Mouse (Mus musculus) embryonic fibroblast, embryonic 13.5 days (primary cell): Measurements from ENCODE around the gene Lonrf3. TPM values are rescaled to one million over a fixed set of nuclear protein-coding genes. Genes with fewer than 3 reads are reported as not detected.
A peak's percentile ranks its signal among the peaks of the same experiment; 100 is the strongest.

Source experiments
- H3K27ac ChIP-seq: 2 replicates; pipeline ENCODE4 v1.5.1; 2012; ENCODE audit warnings: low read length, control low read depth, inconsistent platforms; ENCODE audit not compliant: insufficient read depth
- H3K4me1 ChIP-seq: 2 replicates; pipeline ENCODE4 v1.6.1; 2011; ENCODE audit warnings: low read length; ENCODE audit not compliant: control insufficient read depth, insufficient read depth
- H3K4me3 ChIP-seq: 2 replicates; pipeline ENCODE4 v1.5.1; 2011; ENCODE audit warnings: mild to moderate bottlenecking, control low read depth, low read length; ENCODE audit not compliant: insufficient read depth
- CTCF ChIP-seq: IDR thresholded peaks from 2 replicates; pipeline ENCODE4 v1.5.1; 2011; ENCODE audit warnings: mild to moderate bottlenecking, control low read depth, low read length, moderate library complexity, borderline replicate concordance; ENCODE audit not compliant: insufficient read depth
- POLR2A ChIP-seq: IDR thresholded peaks from 2 replicates; pipeline ENCODE4 v1.6.1; 2011; ENCODE audit warnings: low read depth, mild to moderate bottlenecking, control low read depth, low read length, moderate library complexity
- polyA plus RNA-seq: library from polyadenylated mRNA; stranded (reverse); fragments of >200 nt; gene quantifications from 2 replicates; pipeline ENCODE4 v1.2.4, GENCODE M21; 2011; ENCODE audit warnings: low read depth; ENCODE audit not compliant: missing spikeins, insufficient read length

Lonrf3 gene
- polyA plus RNA-seq: 0.28 and 1.1 TPM in 2 replicates

DNA sequence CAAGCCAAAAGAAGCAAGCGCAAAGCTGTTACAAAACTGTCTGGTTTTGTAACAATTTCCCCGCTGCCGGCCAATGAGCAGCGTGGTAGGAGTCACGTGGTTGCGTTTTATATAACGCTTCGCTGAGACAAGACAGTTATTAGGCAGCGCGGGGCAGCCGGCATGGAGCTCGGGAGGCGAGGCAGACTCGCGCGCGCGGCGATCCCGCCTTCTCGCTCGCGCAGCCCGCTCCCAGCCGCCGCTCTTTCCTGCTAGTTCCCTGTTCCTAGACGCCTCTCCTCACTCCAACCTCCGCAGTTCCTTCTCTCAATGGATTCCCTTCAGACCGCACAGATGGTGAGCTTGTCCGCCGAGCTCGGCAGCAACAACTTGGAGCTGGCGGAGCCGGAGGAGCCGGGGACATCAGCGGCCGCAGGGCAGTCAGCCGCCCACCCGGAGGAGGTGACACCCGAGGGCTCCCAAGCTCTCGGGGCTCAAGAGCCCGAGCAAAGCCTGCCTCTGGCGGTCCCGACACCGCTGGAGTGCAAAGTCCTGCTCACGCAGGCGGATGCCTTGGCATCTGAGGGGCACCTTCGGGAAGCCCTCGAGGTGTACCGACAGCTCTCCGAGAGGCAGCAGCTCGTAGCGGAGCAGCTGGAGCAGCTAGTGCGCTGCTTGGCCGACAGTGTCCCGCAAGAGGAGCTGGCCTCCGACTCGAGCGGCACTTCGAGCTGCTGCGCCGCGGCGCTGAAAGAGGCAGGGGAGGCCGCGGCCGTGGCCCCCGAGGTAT lies at the start of gene Lonrf3:
Gene Lonrf3, plus strand, starts transcription at position 83 of the 769 bp plus-strand sequence.
- H3K4me1 ChIP-seq: no peaks in the 10 kb centered on the region
- no peak within 1 kb of the TSS for H3K27ac ChIP-seq
- H3K4me3 ChIP-seq: peak within 1 kb of the TSS; percentile 45
- no peak for TF ChIP-seq CTCF
- TF ChIP-seq POLR2A: peak; percentile 33; the same call in 1 of the 2 replicates

DNA sequence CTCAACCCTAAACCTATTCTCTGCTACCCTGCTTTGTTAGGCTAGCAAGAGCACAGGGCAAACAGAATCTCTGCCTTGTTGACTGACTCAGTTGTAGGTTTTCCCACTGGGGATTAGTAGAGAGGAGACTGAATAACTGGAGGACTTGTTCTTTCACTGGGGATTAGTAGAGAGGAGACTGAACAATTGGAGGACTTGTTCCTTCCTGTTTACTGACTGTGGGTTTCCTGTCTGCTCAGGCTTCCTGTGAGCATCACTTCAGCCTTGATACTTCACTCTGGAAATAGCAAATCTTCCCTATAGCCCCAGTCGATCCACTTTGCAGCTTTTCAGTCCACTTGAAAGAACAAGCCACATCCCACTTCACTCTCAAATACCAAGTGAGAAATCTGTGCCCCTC lies 49.4 kb upstream of the Lonrf3 start:
- no peaks in the 10 kb centered on the region for H3K4me1 ChIP-seq
- no peak for TF ChIP-seq CTCF
- TF ChIP-seq POLR2A: no peak

GRCm38 (mm10) chrX:36311420-36311819 lies 16.7 kb upstream of the Lonrf3 start:
- Histone ChIP-seq H3K27ac (no peak overlapping the region), H3K4me1 (no peaks in the 10 kb centered on the region), H3K4me3 (no peak overlapping the region)
- TF ChIP-seq POLR2A: no peak

More for the DNA sequence above, 49.4 kb upstream of the Lonrf3 start:
- Histone ChIP-seq H3K4me3 (no peak overlapping the region), H3K27ac (no peak overlapping the region)

DNA sequence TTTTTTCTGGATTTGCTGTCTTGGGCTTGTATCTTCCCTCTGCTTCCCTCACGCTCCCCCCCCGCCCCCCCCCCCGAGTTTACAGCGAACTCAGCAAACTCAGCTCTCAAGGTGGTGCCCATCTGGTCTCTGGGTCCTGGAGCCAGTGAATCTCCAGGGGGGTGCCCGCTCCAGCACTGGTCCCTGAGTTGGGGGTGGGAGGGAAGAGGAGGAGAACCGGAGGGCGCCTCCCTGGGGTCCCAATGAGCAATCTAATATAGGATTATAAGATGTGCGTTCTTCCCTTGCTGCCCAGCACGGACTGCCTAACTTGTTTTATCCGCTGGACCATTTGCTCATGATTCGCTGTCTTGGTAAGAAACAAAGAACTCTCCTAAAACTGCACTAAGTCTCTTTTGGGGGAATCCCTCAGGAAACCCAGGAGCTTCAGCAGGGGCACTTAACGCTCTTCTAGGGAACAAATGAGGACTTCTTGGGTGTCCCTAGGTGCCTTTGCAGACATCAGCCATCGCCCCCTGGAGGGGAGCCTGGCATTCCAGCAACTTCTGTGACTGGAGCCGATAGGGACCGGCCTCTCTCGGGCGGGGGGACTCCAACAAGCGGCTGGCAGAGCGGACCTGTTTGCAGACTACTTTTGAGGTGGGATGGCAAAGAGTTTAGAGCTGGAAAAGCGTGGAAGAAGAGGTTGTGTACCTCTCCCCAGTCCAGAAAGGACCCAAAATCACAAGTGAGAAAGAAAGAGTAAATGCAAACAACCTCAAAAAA lies 480 bp upstream of the Lonrf3 start:
- H3K4me3 ChIP-seq: no peak overlapping the region; the same call in 1 of the 2 replicates
- TF ChIP-seq CTCF (no peak), POLR2A (no peak)
- H3K27ac ChIP-seq: no peak overlapping the region
- no peaks in the 10 kb centered on the region for H3K4me1 ChIP-seq

DNA sequence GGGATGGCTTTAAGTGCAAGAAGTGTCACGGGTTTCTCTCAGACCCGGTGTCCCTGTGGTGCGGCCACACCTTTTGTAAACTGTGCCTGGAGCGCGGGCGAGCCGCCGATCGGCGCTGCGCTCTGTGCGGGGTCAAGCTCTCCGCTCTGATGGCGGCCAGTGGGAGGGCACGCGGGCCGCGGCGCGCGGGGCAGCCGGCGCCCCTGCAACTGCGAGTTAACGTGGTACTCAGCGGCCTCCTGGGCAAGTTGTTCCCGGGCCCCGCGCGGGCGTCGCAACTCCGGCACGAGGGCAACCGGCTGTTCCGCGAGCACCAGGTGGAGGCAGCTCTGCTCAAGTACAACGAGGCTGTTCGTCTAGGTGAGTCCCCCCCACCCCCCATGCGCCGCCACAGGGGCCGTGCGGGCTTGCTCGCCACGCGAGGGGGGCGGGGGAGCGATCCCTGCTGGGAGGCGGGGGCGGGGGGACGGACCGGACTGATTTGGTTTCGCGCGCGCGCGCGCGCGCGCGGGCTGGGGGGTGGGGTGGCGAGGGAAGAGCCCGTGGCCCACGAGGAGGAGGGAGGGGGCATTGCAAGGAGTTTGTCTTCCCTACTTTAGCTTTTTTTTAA lies 992 bp downstream of the Lonrf3 start:
- H3K4me3 ChIP-seq: peak overlapping the region; percentile 45
- H3K27ac ChIP-seq: no peak overlapping the region
- H3K4me1 ChIP-seq: no peaks in the 10 kb centered on the region
- no peak for TF ChIP-seq CTCF
- TF ChIP-seq POLR2A: no peak

DNA sequence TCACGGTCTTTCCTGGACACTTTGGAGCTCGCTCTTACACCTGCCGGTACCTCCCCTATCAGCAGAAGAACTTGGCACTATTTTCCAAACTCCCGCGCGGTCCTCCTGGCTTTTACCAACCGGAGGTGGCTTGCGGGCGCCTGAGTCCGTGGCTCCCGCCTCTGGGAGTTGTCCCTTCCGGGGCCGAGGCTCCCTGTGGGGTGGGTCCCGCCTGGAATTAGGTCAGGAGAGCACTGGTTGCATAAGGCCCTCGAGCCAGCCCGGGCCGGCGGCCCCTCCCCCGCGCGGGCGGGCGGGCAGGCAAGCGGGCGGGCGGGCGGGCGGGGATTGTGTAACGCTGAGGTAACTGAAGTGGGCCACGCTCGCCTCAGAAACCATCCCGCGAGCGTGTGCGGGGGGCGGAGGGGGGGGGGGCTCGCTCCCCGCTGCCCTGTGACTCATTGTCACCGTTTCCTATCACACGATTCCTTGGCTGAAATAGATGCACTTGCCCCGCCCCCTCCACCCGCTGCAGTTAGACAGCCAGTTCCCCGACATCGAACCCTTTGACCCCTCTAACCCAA lies 1.8 kb downstream of the Lonrf3 start:
- Histone ChIP-seq H3K27ac (no peak overlapping the region), H3K4me1 (no peaks in the 10 kb centered on the region), H3K4me3 (peak overlapping the region; percentile 40)
- no peak for TF ChIP-seq POLR2A
- no peak for TF ChIP-seq CTCF

GRCm38 (mm10) chrX:36352446-36352845 lies 24.3 kb downstream of the Lonrf3 start:
- TF ChIP-seq POLR2A: no peak
- no peak for TF ChIP-seq CTCF
- Histone ChIP-seq H3K4me3 (no peak overlapping the region), H3K4me1 (no peaks in the 10 kb centered on the region)

GRCm38 (mm10) chrX:36385340-36385739 lies 57.2 kb downstream of the Lonrf3 start:
- H3K27ac ChIP-seq: no peak overlapping the region
- no peak for TF ChIP-seq CTCF
- TF ChIP-seq POLR2A: no peak
- no peak overlapping the region for H3K4me3 ChIP-seq
- H3K4me1 ChIP-seq: peaks cover 4% of the 10 kb centered on the region; the same call in 1 of the 2 replicates

More at GRCm38 (mm10) chrX:36352446-36352845, 24.3 kb downstream of the Lonrf3 start:
- no peak overlapping the region for H3K27ac ChIP-seq

GRCm38 (mm10) chrX:36389971-36390370 lies 61.8 kb downstream of the Lonrf3 start:
- H3K4me1 ChIP-seq: peaks cover 3% of the 10 kb centered on the region

More at GRCm38 (mm10) chrX:36389971-36390370, 61.8 kb downstream of the Lonrf3 start:
- TF ChIP-seq POLR2A (no peak), CTCF (no peak)
- no peak overlapping the region for H3K27ac ChIP-seq
- no peak overlapping the region for H3K4me3 ChIP-seq
